Mouse (Mus musculus) c-Kit-positive CD71-negative TER-119-negative erythroid progenitor cells, embryonic 14.5 days (primary cell): ENCODE data around the gene Zfp524.
A peak's percentile ranks its signal among the peaks of the same experiment; 100 is the strongest.
"Not testable (repeated sequence)": the region's sequence is repeated elsewhere in the genome, so short reads cannot be mapped to it uniquely, and the experiment has no call there.

Source experiments
- DNase-seq: peaks from one replicate; pipeline ENCODE4 v3.0.0-alpha.2; 2013; ENCODE audit warnings: low read depth

Zfp524 gene

DNA sequence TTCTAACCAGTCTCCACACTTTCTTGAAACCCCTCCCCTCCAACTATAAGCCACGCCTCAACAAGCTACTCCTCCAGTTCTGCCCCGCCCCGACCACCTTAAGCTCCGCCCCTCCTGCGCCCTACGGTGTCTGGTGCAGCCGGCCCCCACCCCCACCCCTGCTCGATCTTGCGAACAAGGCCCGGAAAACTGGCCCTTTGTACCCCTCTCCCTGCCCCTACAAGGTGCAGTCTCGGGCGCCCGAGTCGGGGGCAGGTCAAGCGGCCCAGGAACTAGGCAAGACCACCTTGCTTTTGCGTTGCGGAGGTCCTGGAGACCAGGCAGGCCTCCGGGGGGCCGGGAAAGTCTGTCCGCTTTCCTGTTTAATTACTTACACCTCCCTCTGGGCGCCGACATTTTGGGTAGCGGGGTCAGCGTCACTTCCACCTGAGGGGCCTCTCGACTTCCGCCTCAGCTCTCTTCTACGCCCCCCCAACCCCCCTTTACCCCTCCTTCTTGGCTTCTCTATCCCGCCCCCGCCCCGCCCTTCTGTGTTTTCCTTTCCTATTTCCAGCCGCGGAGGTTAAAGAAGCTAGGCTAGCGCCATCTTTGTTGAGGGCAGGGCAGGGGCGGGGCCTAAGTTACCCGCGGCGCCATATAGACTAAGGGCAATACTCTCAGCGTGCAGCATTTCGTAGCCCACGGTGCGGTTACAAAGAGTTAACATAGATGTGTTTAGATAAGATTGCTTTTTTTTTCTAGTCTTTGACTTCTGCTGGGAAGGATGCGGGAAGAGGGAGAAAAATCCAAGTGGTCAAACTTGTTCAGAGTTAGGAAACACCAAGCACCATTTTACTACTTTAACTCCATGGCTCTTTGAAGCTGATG, at the start of gene Zfp524, which contains the start of gene Fiz1:
Gene Zfp524 (plus strand): TSS at position 165 of the 867 bp plus-strand sequence.
Gene Fiz1 (minus strand): TSS at position 447 of the 867 bp plus-strand sequence.
- peak; percentile 98 for DNase-seq

DNA sequence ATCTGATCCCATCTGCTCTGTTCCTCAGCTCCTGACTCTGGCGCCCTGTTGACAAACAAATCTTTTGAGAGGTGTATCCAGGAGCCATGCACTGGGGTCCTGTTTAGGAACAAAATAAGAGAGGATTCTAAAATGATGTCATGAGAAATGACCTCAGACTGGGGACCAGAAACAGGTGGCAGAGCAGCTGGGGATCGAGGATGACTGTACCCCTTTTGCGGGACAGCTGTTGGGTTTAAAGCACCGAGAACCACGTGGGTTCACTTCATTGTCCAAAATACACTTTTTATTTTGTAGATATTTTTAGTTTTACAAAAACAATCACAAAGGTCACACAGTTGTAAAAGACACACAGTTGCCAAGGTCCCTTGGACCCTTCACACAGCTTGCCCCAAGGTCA, 49.2 kb upstream of the Zfp524 start:
- DNase-seq = no peak

DNA sequence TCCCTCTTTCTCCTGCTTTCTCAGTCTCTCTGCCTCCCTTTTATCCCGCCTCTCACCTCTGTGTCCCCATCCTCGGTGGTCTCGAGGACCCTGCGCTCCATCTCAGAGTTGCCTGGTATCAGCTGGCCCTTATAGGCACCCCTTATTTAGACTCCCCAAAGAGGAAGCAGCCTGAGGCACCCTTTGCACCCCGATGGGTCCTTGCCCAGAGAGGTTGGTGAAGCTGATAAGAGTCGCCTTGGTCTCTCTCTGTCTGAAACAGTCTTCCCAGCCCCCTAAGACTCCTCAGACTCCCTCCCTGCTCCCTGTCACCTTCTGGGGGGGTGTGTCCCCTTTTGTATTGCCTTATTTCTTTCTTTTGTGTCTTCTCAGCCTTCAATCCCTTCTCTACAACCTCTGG, 43.1 kb upstream of the Zfp524 start, which contains the start of gene Sbk3:
Gene Sbk3 (minus strand): TSS at position 101 of the 400 bp plus-strand sequence.
- no peak for DNase-seq

DNA sequence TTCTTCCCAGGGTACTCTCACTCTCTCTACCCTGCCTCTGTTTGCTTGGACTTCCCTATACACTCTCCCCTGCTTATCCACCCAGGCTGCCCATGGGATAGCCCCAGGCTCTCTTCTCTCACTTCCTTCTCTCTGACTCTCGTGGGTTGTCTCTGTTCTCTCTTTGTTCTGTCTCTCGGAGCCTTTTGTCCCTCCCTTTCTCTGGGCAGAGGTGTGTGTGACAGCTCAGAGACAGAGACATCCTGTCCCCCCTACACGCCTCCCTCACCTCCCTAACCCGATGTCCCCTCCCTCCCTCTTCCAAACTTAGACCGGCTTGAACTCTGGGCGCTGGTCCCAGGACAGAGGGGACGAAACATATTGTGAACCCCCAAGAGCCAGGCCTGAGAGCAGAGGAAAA, 42.5 kb upstream of the Zfp524 start:
- DNase-seq = no peak

DNA sequence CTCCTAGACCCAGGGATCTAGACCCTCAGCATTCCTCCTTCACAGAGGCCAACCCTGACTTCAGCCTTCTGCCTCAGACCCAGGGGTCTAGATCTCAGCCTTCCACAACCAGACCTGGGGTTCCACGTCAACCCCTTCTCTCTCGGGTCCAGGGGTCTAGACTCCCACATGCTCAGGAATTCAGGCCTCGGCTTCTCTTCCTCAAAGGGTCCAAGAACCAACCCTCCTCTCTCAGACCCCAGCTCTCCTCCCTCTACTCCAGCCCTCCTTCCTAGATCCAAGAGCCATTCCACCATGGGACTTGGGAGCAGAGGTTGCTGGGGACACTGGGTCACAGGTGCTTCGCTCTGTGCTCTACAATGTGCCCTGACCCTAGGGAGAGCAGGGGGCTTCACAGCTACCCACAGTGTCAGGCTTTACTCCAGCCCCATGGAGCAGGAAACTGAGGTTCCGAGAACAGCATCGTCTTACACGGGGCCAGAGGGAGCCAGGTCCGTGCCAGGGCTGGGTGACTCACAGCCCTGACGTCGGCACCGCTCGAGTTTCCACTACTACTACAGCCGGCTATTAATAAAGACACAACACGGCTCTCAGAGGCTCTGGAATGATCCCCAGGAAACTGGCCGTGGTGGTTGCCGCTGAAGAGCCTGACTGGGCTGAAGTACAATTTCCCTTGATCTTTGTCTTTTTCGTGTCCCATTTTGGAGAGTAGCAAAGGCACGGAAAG, 41.7 kb upstream of the Zfp524 start:
- no peak for DNase-seq

DNA sequence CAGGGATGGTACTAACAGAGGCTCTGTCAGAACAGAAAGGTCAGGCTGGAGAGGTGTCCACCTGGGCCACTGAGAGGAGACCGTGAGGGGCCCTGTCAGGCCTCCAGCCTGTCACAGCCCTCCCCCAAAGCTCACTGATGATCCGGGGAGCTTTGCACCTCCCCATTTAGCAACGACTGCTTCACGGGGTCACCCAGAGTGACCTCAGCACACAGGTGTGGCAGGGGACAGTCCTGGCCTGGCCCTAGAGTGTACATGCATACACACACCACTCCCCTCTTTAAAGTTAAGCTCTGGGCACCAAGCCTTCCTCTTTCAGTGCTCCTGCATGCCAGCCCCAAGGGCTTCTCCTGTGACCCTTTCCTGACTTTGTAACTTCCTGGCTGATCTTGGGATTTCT, 38.8 kb upstream of the Zfp524 start:
- no peak for DNase-seq

DNA sequence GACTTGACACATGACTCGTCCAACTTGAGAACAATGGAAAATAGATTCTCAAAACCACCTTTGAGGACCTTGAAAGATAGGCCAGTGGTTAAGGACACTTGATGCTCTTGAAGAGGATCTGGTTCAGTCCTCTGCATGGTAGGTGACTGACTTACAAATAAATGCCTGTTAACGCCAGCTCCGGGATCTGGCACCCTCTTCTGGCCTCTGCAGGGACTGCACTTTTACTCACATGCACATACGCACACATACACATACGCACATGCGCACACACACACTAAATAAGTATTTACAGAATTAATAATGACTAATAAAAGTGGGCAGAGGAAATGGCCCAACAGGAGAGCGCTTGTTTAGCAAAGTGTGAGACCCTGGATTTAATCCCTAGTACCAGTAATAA, 37.4 kb upstream of the Zfp524 start:
- no peak for DNase-seq

DNA sequence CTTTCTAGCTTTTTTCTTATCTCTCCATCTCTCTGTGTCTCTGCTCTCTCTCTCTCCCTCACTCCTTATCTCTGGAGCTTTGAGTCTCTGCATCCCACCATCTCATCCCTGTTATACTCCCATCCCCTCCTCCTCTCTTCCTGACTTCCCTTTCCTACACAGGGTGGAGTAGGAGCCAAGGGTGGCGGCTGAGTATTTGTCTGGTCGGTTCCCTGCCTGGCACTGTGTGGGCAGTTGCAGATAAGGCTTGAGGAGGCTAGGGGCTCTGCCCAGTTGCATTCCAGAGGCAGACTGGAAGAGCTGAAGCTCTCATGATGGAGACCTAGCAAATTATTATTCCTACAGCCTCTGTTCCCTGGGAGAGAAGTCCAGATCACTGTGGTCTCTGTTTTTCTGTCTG, 26.0 kb upstream of the Zfp524 start:
- no peak for DNase-seq

DNA sequence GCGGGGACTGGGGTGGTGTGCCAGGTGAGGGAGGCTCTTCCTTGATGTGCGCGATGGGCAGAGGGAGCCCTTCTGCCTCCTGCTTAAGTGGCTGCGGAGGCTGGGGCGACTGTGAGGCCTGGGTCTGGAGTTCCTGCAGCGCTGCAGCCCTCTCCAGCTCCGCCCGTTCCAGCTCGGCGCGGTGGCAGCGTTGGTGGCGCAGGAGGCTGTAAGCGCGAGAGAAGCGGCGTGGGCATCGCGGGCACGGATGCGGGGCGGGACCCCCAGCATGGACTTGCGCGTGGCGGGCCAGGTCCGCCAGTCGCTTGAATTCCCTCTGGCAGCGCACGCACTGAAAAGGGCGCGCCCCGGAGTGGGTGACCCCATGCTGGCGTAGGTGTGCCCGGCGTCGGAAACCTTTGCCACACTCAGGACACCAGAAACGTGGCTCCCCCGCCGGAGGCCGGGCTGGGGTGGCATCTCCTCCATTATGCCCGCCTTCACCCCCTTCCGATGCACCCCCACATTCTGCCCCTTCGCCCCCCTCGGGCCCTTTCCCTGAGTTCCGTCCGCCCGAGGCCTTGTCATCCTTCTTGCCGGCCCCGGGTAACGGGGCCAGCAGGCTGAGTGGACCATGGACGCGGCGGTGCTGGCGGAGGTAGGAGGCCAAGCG, 20.7 kb upstream of the Zfp524 start:
- DNase-seq = no peak

DNA sequence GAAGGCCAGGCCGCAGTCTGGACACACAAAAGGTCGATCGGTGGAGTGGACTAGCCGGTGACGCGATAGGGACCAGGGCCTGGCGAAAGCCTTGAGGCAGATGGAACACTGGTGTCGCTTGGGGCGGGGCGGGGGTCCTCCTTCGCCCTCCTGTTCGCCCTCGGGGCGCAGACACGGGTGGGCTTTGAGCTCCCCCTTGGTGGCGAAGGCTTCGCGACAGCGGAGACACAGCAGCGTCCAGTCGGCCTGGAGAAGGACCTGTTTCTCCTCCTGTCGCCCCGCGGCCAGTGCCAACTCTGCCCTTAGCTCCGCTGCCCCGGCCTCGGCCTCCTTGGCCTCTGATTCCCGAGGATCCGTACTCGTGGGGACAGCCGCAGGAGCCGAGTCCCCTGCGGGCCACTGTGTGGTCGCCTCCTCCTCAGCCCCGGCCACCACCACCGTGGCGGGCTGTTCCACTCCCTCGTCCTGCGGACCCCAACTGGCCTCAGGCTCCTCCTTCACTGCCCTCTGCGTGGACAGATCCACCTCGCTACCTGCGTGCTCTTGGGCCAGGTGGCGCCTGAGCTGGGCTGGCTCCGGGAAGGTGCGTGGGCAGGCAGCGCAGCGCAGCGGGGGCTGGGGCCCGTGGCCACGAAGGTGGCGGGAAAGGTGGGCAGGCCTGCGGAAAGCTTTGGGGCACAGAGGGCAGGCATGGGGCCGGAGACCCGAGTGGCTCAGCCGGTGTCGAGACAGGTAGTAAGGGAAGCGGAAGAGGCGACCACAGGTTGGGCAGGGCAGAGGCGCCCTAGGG, 20.0 kb upstream of the Zfp524 start:
- DNase-seq = no peak

DNA sequence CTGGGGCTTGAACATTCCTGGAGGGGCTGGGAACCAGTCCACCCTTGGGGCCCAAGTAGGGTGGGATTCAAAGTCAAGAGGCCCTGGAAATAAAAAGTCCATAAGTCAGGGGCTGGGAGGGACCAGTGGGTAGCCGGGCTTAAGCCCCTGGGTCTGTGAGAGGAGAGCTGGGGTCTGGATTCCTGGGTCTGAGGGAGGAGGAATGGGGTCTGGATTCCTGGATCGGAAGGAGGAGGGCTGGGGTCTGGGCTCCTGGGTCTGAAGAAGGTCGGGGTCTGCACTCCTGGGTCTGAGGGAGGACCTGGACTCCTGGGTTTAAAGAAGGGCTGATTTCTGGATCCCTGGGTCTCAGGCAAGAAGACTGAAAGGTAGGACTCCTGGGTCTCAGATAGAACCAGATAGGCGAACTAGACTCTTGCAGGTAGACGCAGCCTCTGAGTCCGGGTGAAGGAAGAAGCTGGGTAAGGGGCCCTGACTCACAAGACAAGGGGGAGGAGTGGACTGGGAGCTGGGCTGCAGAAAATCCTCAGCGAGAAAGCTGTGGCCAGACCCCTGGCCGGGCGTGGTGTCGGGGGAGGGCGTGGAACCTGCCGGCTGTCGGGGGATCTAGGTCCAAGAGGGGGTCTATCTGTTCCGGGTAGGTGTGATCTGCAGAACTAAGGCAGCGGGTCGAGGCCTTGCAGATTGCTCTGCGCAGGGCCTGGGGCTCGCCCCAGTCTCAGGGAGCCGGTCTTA, 18.8 kb upstream of the Zfp524 start:
- DNase-seq = no peak

DNA sequence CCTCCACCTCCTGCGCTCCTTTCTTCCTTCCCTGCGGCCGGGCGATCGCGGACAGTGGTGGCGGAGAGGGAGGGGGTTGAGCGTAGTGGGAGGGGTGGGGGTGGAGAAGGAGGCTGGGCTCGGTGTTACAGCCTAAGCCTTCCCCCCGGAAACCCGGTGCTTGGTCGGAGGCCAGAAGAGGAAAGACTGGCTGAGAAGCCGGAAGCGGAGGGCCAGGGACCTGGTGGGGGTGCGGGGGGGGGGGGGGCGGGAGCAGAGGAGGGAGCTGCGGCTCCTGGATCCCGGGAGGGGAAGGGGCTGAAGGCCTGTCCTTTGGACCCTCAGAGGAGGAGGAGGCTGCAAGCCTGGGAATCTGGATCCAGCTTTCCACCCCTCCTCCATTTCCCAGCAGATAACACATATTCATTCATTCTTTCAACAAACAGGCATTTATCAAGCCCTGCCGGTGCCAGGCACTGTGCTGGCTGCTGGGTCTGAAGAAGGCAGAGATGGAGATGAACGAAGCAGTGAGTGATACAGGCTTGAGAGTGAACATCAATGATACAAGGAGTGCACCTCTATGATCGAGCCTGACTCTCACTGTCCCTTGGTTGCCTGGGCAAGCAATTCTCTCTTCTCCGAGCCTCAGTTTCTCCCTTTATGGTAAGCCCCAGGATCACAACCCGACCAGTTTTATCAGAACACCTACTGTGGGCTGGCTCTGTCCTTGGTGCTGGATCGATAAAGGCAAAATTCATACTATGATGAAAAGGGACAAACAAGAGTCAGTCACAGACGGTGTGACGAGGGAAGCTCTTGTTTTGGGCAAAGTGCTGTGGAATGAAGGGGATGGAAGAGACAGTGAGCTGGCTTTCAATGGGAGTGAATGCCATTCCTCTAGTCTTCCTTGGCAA, 18.0 kb upstream of the Zfp524 start, which contains the start of gene Zfp579:
Gene Zfp579 (minus strand): TSS at position 156 of the 893 bp plus-strand sequence.
- peak; percentile 56 for DNase-seq

DNA sequence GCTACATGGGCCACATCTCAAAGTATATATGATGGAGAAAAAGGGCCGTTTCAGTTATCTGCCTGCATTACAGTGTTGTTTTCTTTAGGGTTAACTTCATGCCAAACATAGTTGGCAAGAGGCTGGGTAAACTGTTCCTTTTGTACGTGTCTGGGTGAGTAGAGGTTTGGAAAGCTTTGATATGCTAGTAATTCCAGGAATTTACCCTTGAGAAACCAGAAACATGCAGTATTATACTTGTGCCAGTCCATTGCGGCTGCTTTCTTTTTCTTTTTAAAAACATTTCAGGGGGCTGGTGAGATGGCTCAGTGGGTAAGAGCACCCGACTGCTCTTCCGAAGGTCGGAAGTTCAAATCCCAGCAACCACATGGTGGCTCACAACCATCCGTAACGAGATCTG, 17.3 kb upstream of the Zfp524 start:
- DNase-seq = no peak

DNA sequence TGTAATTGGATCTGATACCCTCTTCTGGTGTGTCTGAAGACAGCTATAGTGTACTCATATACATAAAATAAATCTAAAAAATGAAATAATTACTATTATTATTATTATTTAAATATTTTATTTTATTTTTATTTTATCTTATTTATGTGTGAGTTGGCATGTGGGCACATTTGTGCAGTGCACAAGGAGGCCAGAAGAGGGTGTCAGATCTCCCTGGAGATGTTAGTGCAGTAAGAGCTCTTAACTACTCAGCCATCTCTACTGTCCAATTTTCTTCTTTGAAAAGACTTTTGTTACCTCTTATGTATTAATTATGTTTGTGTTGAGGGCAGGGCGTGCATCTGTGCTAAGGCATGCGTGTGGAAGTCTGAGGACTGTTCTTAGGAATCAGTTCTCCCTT, 14.3 kb upstream of the Zfp524 start:
- DNase-seq = no peak

DNA sequence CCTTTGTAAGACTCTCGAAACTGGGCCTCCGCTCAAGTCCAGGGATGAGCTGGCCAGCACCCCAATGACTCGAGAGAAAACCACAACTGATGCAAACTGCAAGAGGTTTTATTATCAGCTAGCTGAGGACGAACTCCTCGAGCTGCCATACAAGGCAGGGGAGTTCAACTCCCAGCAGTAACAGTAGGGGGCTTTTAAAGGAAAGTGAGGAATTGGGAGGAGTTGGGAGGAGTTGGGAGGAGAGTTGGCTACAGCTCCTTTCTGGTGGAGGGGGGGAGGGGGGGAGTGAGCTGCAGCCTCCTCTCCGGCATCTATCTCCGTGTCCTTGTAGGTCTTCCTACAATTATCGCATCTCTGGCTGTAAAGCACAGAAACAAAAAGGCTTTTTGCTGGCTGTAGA, 11.3 kb upstream of the Zfp524 start:
- DNase-seq = not testable (repeated sequence)

DNA sequence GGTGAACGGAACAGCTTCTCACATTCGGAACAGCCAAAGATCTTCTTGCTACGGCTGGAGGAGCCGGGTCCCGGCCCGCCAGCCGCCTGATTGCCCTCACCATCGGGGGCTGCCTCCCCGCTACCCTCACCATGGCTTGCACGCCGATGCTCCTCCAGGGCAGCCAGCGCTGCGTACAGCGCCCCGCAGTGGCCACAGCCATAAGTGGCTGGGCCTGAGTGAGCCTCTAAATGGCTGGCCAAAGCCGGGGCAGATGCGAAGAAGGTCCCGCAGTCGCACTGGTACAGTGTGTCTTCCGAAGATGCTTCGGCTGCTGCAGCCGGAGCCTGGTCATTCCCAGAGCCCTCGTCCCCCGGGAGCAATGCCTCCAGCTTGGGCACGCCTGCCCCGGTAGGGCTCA, 6.0 kb upstream of the Zfp524 start:
- DNase-seq = no peak

DNA sequence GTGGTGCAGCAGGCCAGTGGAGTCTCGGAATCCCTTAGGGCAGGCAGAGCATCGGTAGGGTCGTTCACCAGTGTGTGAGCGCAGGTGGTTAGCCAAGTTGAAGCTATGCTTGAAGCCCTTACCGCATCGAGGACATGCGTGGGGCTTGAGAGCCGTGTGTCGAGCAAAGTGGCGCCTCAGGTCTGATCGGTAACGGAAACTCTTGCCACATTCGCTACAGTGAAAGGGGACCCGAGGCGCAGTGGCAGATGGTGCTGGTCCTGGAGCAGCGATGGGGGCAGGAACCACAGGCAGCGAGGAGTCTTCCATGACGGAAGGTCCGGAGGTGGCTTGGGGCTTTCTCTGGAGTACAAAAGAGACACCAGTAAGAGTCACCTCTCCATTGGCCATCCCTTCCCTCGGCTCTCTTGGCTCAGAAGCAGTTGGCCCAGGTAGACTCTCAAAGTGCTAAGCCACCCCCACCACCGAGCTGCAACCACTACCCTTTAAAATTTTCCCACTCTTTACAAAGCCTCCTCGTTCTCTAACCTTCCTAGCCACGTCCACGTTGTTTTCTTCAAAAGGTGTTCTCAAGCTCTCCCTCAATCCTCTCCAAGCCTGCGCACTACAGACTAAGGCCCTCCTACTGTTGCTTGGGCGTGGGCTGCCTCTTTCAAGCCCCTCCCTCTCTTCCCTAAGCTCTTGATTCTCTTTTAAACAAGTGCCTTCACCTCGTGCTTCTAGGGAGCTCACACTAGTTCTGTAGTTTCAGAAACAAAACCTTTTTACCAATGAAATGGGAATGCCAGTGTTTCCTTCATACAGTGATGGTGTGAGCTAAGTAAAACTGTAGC, 1.3 kb upstream of the Zfp524 start:
- no peak for DNase-seq

DNA sequence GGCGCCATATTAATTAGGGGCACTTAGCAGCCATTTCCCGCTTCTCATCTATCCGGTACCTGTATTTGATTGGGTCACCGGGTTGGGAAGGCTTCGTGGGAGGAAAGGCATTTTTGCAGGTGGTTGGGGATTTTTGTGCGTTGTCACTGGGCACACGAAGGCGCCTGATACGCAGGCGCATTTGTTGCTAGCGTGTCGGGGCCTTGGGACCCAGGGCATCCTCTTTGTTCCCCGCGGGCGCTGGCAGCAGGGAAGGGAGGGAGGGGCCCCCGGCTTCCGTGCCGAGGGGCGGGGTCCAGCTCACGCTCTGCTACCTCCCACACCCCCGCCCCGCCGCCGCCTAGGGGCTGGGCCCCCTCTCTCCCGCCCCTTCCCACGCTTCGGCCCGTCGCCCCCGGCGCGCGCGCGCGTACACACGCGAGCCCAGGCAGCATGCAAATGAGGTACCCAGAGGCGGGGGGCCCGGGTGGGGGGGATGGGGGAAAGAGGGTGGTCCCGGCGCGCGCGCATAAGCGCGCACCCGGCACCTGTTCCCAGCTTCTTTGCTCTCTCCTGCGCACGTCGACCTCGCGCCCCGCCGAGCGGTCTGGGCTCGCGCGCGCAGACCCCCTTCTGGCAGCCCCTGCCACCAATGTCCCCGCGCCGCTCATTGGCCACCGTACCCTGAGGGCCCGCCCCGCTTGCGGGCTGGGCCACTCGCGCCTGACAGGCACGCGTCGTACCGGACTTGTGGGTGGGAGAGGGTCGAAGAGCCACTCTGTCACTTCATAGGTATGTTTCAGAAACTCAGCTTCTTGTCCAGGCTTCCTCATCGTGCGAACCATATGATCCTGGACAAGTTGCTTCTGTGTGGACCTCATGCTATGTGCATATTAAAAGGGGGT, 1.1 kb downstream of the Zfp524 start, which contains the start of gene Gm44973:
Gene Gm44973 (plus strand): TSS at position 379 of the 884 bp plus-strand sequence.
- peak; percentile 80 for DNase-seq
